Mouse (Mus musculus): Measurements from ENCODE around the gene Mpl. TPM values are rescaled to one million over a fixed set of nuclear protein-coding genes. Genes with fewer than 3 reads are reported as not detected.

Mpl gene
- polyA plus RNA-seq (2015; fragmentation: Nextera tagmentation; extraction: Ambion mirVana), result 0.54 and 1.1 TPM in 2 replicates

DNA sequence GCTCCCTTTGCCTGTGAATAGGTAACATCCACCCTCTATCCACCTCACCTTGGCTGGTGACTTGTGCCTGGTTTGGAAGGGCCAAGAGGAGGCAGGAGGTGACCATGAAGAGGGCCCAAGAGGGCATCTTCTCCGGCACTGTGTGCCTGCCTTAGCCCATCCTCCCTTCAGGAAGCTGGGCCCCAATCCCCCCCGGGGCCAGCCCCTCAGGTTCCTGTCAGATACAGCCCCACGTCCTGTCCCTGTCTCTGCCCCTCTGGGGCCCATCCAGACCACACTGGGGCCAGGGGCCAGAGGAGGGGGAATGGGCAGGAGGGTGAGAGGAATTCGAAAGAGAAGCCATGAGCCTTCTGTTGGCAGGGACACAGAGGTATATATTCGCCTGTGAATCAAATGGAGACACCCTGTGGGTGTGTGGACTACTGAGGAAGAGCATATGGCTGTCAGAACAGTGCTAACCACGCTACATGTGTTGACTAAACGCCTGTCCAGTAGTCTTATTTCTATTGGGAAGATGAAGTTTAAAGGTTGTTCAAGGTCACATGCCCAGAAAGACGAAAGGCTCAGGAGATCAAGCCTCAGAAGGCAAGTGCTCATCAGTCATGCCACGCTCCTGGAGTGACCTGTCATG lies at the start of gene Mpl:
Mpl (minus strand) TSS at position 169 of the 631 bp plus-strand sequence.
- H3K36me3 ChIP-seq, result no peaks in the 10 kb centered on the region
- H3K4me2 ChIP-seq, result no peak within 1 kb of the TSS
- no peak within 1 kb of the TSS for H3K4me3 ChIP-seq
- no peaks in the 10 kb centered on the region for H3K27me3 ChIP-seq
- 65% methylated on average over 9 of the region's 9 CpGs for WGBS
- ATAC-seq (ENCODE audit: insufficient number of reproducible peaks, insufficient read depth, low FRiP score, low TSS enrichment, low read depth), result no peak
- H3K27ac ChIP-seq, result no peak within 1 kb of the TSS
- H3K9me3 ChIP-seq, result no peaks in the 10 kb centered on the region
- no peak within 1 kb of the TSS for H3K9ac ChIP-seq
- H3K4me1 ChIP-seq, result no peaks in the 10 kb centered on the region

- Histone ChIP-seq H3K27ac (no peak overlapping the region), H3K27me3 (no peaks in the 10 kb centered on the region)
Measured at GRCm38 (mm10) chr4:118505551-118505950, 48.2 kb upstream of the Mpl start.

DNA sequence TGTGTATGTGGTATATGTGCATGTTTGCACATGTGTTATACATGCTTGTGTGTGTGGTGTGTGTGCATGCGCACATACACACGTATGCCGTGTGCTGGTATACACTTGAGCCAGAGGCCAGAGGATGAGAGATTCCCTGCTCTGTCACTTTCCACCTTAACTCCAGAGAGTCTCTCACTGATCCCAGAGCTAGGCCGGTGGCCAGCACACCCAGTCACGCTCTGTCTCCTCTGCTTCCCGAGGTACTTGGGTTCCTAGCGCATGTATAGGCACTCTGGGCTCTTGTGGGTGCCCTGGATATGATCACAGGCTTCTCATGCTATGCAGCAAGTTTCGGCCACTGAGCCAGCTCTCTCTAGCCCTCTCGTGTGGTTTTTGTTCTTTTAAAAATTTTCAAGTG lies 43.5 kb upstream of the Mpl start:
- H3K4me1 ChIP-seq, result no peaks in the 10 kb centered on the region
- no peak overlapping the region for H3K4me3 ChIP-seq
- no peaks in the 10 kb centered on the region for H3K27me3 ChIP-seq
- no peak overlapping the region for H3K4me2 ChIP-seq
- 69% methylated on average over 9 of the region's 9 CpGs for WGBS
- H3K9me3 ChIP-seq, result no peaks in the 10 kb centered on the region
- H3K36me3 ChIP-seq, result no peaks in the 10 kb centered on the region
- ATAC-seq (ENCODE audit: insufficient number of reproducible peaks, insufficient read depth, low FRiP score, low TSS enrichment, low read depth), result no peak
- no peak overlapping the region for H3K27ac ChIP-seq
- H3K9ac ChIP-seq, result no peak overlapping the region

More at GRCm38 (mm10) chr4:118505551-118505950, 48.2 kb upstream of the Mpl start:
- ATAC-seq (ENCODE audit: insufficient number of reproducible peaks, insufficient read depth, low FRiP score, low TSS enrichment, low read depth), result no peak
- Histone ChIP-seq H3K4me2 (no peak overlapping the region), H3K4me1 (0 out of 2 replicates have a peak, but pooled peaks cover 5% of the 10 kb centered on the region), H3K36me3 (no peaks in the 10 kb centered on the region), H3K9me3 (no peaks in the 10 kb centered on the region), H3K4me3 (no peak overlapping the region), H3K9ac (no peak overlapping the region)
- WGBS, result 72% methylated on average over 3 of the region's 3 CpGs

DNA sequence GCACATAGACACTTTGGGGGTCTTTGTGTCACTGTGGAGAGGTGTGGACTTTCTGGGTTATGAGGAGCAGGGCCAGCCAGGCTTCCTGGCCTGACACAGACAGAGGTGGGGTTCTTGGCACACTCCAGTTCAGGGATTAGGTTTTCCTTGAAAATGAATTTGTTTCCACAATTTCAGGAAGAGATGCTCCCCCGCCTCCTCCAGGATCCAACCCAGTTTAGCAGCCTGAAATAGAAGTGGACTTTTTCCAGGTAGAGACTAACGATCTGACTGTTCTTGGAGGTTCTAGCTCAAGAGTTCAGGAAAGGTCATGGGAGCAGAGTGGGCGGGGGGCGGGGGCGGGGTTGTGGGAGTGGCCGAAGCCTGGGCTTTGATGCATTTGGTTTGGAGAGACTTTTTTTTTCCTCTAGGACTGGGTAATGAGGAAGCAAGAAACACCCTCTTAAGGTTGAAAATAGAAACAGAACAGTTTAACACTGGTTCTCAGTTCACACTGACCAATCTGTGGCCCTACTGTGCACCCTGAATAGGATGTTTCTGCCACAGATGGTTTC lies 42.9 kb upstream of the Mpl start:
- ATAC-seq (ENCODE audit: insufficient number of reproducible peaks, insufficient read depth, low FRiP score, low TSS enrichment, low read depth), result no peak
- Histone ChIP-seq H3K4me1 (no peaks in the 10 kb centered on the region), H3K36me3 (no peaks in the 10 kb centered on the region), H3K27me3 (no peaks in the 10 kb centered on the region), H3K4me3 (no peak overlapping the region), H3K27ac (no peak overlapping the region), H3K4me2 (no peak overlapping the region), H3K9ac (no peak overlapping the region), H3K9me3 (no peaks in the 10 kb centered on the region)
- WGBS, result 52% methylated on average over 6 of the region's 6 CpGs

DNA sequence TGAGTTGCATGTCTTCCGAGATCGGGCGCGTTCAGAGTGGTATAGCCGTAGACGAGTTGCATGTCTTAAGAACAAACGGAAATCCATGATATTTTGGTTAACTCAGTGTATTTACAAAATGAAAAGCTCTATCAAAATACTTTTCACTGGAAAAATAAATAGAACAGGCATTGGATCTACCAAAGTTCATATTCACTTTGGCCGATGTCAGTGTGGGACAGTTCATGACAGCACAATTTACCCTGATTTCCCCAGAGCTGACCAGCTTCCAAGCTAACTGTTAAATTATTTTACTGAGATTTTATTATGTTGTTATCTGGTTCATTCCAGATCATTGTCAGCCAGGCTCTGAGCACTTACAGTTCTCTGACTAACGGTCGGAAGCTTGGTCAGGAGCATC lies 33.1 kb upstream of the Mpl start:
- no peak overlapping the region for H3K4me2 ChIP-seq
- no peak for ATAC-seq (ENCODE audit: insufficient number of reproducible peaks, insufficient read depth, low FRiP score, low TSS enrichment, low read depth)
- no peak overlapping the region for H3K4me3 ChIP-seq
- H3K9ac ChIP-seq, result no peak overlapping the region
- H3K4me1 ChIP-seq, result no peaks in the 10 kb centered on the region
- H3K9me3 ChIP-seq, result no peaks in the 10 kb centered on the region
- H3K27me3 ChIP-seq, result no peaks in the 10 kb centered on the region
- 89% methylated on average over 10 of the region's 10 CpGs for WGBS
- no peaks in the 10 kb centered on the region for H3K36me3 ChIP-seq
- no peak overlapping the region for H3K27ac ChIP-seq

DNA sequence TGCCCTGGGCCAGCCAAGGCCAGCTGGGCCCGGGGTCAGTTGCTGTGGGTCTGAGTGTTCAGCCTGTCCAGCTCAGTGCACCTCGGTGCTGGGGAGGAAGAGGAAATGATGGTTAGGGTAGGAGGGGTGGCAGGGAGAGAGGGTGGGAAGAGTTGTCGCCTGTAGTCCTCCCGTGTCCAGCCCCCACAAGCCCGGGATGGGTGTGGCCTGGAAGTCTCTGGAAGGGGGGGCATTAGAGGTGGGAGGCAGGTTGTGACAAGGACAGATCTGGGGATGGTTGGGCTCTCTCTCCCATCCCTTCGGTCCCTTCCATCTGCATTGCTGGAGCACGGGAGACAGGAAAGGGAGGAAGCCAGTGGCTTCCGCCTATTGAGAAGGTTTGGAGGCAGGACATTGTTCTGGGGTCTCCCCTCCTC lies 32.4 kb upstream of the Mpl start, which contains the start of gene Tie1:
Tie1 (minus strand) TSS at position 345 of the 416 bp plus-strand sequence.
- Histone ChIP-seq H3K4me2 (no peak within 1 kb of the TSS; the same call in 1 of the 2 replicates), H3K4me1 (no peaks in the 10 kb centered on the region), H3K9me3 (no peaks in the 10 kb centered on the region), H3K9ac (no peak within 1 kb of the TSS), H3K36me3 (no peaks in the 10 kb centered on the region), H3K27ac (no peak within 1 kb of the TSS), H3K27me3 (no peaks in the 10 kb centered on the region), H3K4me3 (no peak within 1 kb of the TSS)
- ATAC-seq (ENCODE audit: insufficient number of reproducible peaks, insufficient read depth, low FRiP score, low TSS enrichment, low read depth), result 0 out of 2 replicates have a peak, but pooled peaks have one; percentile 10
- WGBS, result 79% methylated on average over 8 of the region's 8 CpGs

DNA sequence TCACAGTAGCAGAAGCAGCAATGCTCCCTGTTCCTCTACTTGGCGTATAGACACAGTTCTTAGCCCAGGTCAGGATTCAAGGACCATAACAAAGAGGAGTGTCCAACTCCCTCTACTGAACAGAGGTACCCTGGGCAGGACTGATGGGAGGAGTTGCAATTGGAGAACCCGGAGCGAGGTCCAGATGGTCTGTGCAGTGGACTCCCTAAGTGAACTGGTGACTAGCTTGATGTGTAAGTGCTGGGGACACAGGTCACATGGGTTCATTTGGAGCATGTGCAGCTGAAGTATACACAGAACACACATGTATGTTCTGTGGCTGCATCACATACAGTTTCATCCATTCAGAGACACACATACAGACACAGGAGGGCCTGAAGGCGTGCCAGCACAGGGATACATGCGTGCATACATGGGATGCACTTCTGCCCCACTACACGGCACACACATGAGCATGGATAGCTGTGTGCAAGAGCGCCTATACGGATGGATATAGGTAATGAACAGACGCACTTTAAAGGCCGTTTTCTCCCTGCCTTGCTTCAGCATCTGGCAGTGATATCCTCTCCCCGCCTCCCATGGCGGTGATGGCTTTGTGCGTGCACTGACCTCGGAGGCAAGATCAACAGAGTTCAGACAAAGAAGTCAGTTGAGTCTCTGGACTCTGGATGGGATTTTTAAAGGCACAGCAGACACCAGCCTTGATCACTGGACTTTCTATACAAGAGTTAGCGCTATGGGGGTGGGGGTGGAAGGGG lies 19.6 kb upstream of the Mpl start:
- Histone ChIP-seq H3K4me1 (peaks cover 9% of the 10 kb centered on the region), H3K27me3 (no peaks in the 10 kb centered on the region), H3K9ac (no peak overlapping the region; the same call in 1 of the 2 replicates), H3K9me3 (no peaks in the 10 kb centered on the region), H3K36me3 (no peaks in the 10 kb centered on the region), H3K27ac (no peak overlapping the region), H3K4me3 (no peak overlapping the region), H3K4me2 (0 out of 2 replicates have a peak overlapping the region, but pooled peaks have one; percentile 24)
- WGBS, result 25% methylated on average over 15 of the region's 15 CpGs
- no peak for ATAC-seq (ENCODE audit: insufficient number of reproducible peaks, insufficient read depth, low FRiP score, low TSS enrichment, low read depth)

DNA sequence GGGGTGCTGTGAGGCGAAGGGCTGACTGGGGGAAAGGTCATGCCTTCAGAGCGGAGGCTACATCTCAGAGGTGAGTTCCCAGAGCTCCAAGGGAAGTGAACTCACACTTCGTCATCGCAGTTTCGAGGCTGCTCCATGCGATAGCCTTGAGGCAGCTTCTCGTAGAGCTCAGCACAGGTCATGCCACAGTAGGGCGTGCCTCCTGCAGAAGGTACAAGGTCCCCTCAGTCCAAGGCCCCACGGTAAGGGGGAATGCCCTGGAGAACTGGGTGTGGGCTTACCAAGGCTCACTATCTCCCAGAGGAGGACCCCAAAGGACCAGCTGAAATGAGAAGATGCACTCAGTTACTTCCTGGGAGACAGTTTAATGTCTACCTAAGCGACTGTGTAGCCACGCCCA lies 15.4 kb upstream of the Mpl start:
- Histone ChIP-seq H3K9ac (no peak overlapping the region), H3K9me3 (no peaks in the 10 kb centered on the region), H3K36me3 (no peaks in the 10 kb centered on the region), H3K27me3 (no peaks in the 10 kb centered on the region), H3K4me2 (no peak overlapping the region), H3K27ac (no peak overlapping the region), H3K4me1 (peaks cover 9% of the 10 kb centered on the region), H3K4me3 (no peak overlapping the region)
- no peak for ATAC-seq (ENCODE audit: insufficient number of reproducible peaks, insufficient read depth, low FRiP score, low TSS enrichment, low read depth)
- WGBS, result 79% methylated on average over 11 of the region's 11 CpGs

- no peaks in the 10 kb centered on the region for H3K4me1 ChIP-seq
- H3K27ac ChIP-seq, result no peak overlapping the region
- H3K4me3 ChIP-seq, result no peak overlapping the region
- no peaks in the 10 kb centered on the region for H3K27me3 ChIP-seq
- no peaks in the 10 kb centered on the region for H3K9me3 ChIP-seq
- WGBS, result 24% methylated on average over 6 of the region's 6 CpGs
- no peak overlapping the region for H3K4me2 ChIP-seq
- no peak for ATAC-seq (ENCODE audit: insufficient number of reproducible peaks, insufficient read depth, low FRiP score, low TSS enrichment, low read depth)
- H3K9ac ChIP-seq, result no peak overlapping the region
- H3K36me3 ChIP-seq, result no peaks in the 10 kb centered on the region
Measured at GRCm38 (mm10) chr4:118471281-118471680, 14.0 kb upstream of the Mpl start.

GRCm38 (mm10) chr4:118465697-118466163 lies 8.4 kb upstream of the Mpl start:
- no peak for ATAC-seq (ENCODE audit: insufficient number of reproducible peaks, insufficient read depth, low FRiP score, low TSS enrichment, low read depth)

DNA sequence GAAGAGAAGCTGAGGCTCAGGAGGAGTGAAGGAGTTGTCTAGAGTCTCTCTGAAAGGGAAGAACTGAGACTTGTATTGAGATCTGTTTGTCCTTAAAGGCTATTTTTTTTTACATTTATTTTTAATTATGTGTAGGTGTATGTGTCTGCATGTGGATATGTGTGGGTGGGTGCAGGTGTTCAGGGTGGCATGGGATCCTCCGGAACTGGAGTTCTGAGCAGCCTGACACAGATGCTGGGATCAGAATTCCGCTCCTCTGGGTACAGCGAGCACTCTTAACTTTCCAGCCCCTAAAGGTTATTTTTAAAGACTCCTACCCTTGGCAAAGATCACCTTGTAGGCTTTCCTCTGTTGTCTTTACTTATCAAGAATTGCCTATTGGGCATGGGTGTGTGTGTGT lies 7.6 kb upstream of the Mpl start:
- no peak overlapping the region for H3K27ac ChIP-seq
- no peak overlapping the region for H3K4me3 ChIP-seq
- no peak overlapping the region for H3K9ac ChIP-seq
- H3K4me2 ChIP-seq, result no peak overlapping the region
- no peak for ATAC-seq (ENCODE audit: insufficient number of reproducible peaks, insufficient read depth, low FRiP score, low TSS enrichment, low read depth)
- 86% methylated on average over 3 of the region's 3 CpGs for WGBS
- no peaks in the 10 kb centered on the region for H3K9me3 ChIP-seq
- no peaks in the 10 kb centered on the region for H3K36me3 ChIP-seq
- no peaks in the 10 kb centered on the region for H3K4me1 ChIP-seq
- no peaks in the 10 kb centered on the region for H3K27me3 ChIP-seq

More at GRCm38 (mm10) chr4:118465697-118466163, 8.4 kb upstream of the Mpl start:
- Histone ChIP-seq H3K27ac (no peak overlapping the region), H3K4me3 (no peak overlapping the region), H3K4me2 (no peak overlapping the region), H3K36me3 (no peaks in the 10 kb centered on the region), H3K9ac (no peak overlapping the region), H3K9me3 (no peaks in the 10 kb centered on the region), H3K4me1 (no peaks in the 10 kb centered on the region), H3K27me3 (no peaks in the 10 kb centered on the region)
- 49% methylated on average over 11 of the region's 11 CpGs for WGBS
